Mouse (Mus musculus): ENCODE measurements around the gene Rbfox2. TPM values are rescaled to one million over a fixed set of nuclear protein-coding genes. Genes with fewer than 3 reads are reported as not detected.
"Not testable (repeated sequence)": the region's sequence is repeated elsewhere in the genome, so short reads cannot be mapped to it uniquely, and the experiment has no call there.

Gene Rbfox2
- total RNA-seq, 2 experiments from 2014 or later, result 262 to 269 TPM

- no peak for DNase-seq (ENCODE audit: extremely low spot score in 1 of 2, low spot score in 2 of 2)
- intact Hi-C loops (cut with DNase I), result no loop called here
Observed at GRCm38 (mm10) chr15:77291471-77291870, 15.3 kb downstream of the Rbfox2 start.

- intact Hi-C loops (cut with DNase I), result no loop called here
- DNase-seq (ENCODE audit: extremely low spot score in 1 of 2, low spot score in 2 of 2), result no peak
Observed at GRCm38 (mm10) chr15:77290352-77290751, 16.5 kb downstream of the Rbfox2 start.

- DNase-seq (ENCODE audit: extremely low spot score in 1 of 2, low spot score in 2 of 2), result no peak
- intact Hi-C loops (cut with DNase I), result no loop called here
Observed at GRCm38 (mm10) chr15:77280130-77280529, 26.7 kb downstream of the Rbfox2 start.

- DNase-seq (ENCODE audit: extremely low spot score in 1 of 2, low spot score in 2 of 2), result no peak
- intact Hi-C loops (cut with DNase I), result no loop called here
Observed at GRCm38 (mm10) chr15:77278825-77279224, 28.0 kb downstream of the Rbfox2 start.

- no peak for DNase-seq (ENCODE audit: extremely low spot score in 1 of 2, low spot score in 2 of 2)
- intact Hi-C loops (cut with DNase I), result no loop called here
Observed at GRCm38 (mm10) chr15:77276838-77277725, 29.7 kb downstream of the Rbfox2 start.

- no peak for DNase-seq (ENCODE audit: extremely low spot score in 1 of 2, low spot score in 2 of 2)
- intact Hi-C loops (cut with DNase I), result no loop called here
Observed at GRCm38 (mm10) chr15:77276300-77276699, 30.5 kb downstream of the Rbfox2 start.

GRCm38 (mm10) chr15:77275572-77275971, 31.2 kb downstream of the Rbfox2 start:
- intact Hi-C loops (cut with DNase I), result no loop called here
- no peak for DNase-seq (ENCODE audit: extremely low spot score in 1 of 2, low spot score in 2 of 2)

GRCm38 (mm10) chr15:77273947-77274346, 32.9 kb downstream of the Rbfox2 start:
- intact Hi-C loops (cut with DNase I), result no loop called here
- DNase-seq (ENCODE audit: extremely low spot score in 1 of 2, low spot score in 2 of 2), result no peak

GRCm38 (mm10) chr15:77271285-77271684, 35.5 kb downstream of the Rbfox2 start:
- intact Hi-C loops (cut with DNase I), result no loop called here
- DNase-seq (ENCODE audit: extremely low spot score in 1 of 2, low spot score in 2 of 2), result no peak

GRCm38 (mm10) chr15:77269496-77269895, 37.3 kb downstream of the Rbfox2 start:
- intact Hi-C loops (cut with DNase I); DNase-seq (ENCODE audit: extremely low spot score in 1 of 2, low spot score in 2 of 2): not testable (repeated sequence)

- no peak for DNase-seq (ENCODE audit: extremely low spot score in 1 of 2, low spot score in 2 of 2)
- intact Hi-C loops (cut with DNase I), result no loop called here
Observed at GRCm38 (mm10) chr15:77268415-77268814, 38.4 kb downstream of the Rbfox2 start.

- intact Hi-C loops (cut with DNase I), result no loop called here
Observed at GRCm38 (mm10) chr15:77265318-77265717, 41.5 kb downstream of the Rbfox2 start.

GRCm38 (mm10) chr15:77264314-77264713, 42.5 kb downstream of the Rbfox2 start:
- DNase-seq (ENCODE audit: extremely low spot score in 1 of 2, low spot score in 2 of 2), result no peak
- intact Hi-C loops (cut with DNase I), result no loop called here

More at GRCm38 (mm10) chr15:77265318-77265717, 41.5 kb downstream of the Rbfox2 start:
- DNase-seq (ENCODE audit: extremely low spot score in 1 of 2, low spot score in 2 of 2), result no peak

GRCm38 (mm10) chr15:77262782-77263181, 44.0 kb downstream of the Rbfox2 start:
- DNase-seq (ENCODE audit: extremely low spot score in 1 of 2, low spot score in 2 of 2), result no peak
- intact Hi-C loops (cut with DNase I), result no loop called here

GRCm38 (mm10) chr15:77257437-77258229, 49.2 kb downstream of the Rbfox2 start:
- peak; percentile 42 to 82 for DNase-seq (ENCODE audit: extremely low spot score in 1 of 2, low spot score in 2 of 2)
- intact Hi-C loops (cut with DNase I), result loop anchor here (5.0 kb wide), 1 partner anchor 50 kb away; the partner anchor contains the start of gene Rbfox2

GRCm38 (mm10) chr15:77256782-77257181, 50.0 kb downstream of the Rbfox2 start:
- intact Hi-C loops (cut with DNase I), result loop anchor here (5.0 kb wide), 1 partner anchor 51 kb away; the partner anchor contains the start of gene Rbfox2
- no peak for DNase-seq (ENCODE audit: extremely low spot score in 1 of 2, low spot score in 2 of 2)

GRCm38 (mm10) chr15:77254636-77255035, 52.2 kb downstream of the Rbfox2 start:
- no peak for DNase-seq (ENCODE audit: extremely low spot score in 1 of 2, low spot score in 2 of 2)
- intact Hi-C loops (cut with DNase I), result loop anchor here (5.0 kb wide), 1 partner anchor 53 kb away; the partner anchor contains the start of gene Rbfox2

- intact Hi-C loops (cut with DNase I), result no loop called here
- peak in 1 of 2 experiments; percentile 56 for DNase-seq (ENCODE audit: extremely low spot score in 1 of 2, low spot score in 2 of 2)
Observed at GRCm38 (mm10) chr15:77254128-77254527, 52.7 kb downstream of the Rbfox2 start.

- no peak for DNase-seq (ENCODE audit: extremely low spot score in 1 of 2, low spot score in 2 of 2)
- intact Hi-C loops (cut with DNase I), result no loop called here
Observed at GRCm38 (mm10) chr15:77251706-77252105, 55.1 kb downstream of the Rbfox2 start.

All from left cerebral cortex, postnatal 10 days (tissue).